Mouse (Mus musculus) lung, adult 2 months (tissue): ENCODE data around the gene Syn2.

Experiments used
- CTCF ChIP-seq: fragments of 200-500 bp; IDR thresholded peaks from 2 replicates; pipeline ENCODE4 v1.5.1; 2011; ENCODE audit warnings: mild to moderate bottlenecking, low read length, control low read depth; ENCODE audit not compliant: insufficient read depth
- POLR2A ChIP-seq: fragments of 200-500 bp; IDR thresholded peaks from 2 replicates; pipeline ENCODE4 v1.6.1; 2011; ENCODE audit warnings: low read depth, mild to moderate bottlenecking, control low read depth, low read length, borderline replicate concordance; ENCODE audit errors: extremely low read depth

DNA sequence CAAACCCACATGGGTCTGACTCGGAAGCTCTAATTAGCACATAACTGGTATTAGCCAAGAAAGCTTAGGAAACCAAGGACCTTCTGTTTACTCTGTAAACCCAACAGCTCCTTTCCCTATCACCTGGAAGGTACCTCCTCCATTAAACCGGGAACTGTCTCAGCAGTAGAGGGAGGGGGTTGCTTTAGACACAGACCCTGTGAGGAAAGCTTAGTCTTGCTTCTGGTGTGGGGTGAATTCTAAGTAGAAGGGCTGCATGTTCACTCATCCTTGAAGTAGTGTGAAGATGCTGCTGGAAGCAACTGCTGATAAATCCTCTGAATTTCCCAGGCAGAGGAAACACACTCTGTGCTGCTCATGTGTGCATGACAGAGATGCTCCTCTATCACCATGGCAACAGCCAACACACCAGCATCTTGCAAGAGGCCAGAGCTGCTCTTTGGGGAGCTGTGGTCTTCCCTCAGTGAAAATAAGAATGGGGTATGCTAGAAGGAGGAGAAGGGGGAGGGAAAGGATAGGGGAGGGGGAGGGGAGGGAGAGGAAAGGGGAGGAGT is 8.4 kb upstream of the Syn2 start:
- TF ChIP-seq CTCF, result no peak
- no peak for TF ChIP-seq POLR2A
